Mouse (Mus musculus) kidney, embryonic 14.5 days (tissue): ENCODE data around the gene Gatc. TPM values are rescaled to one million over a fixed set of nuclear protein-coding genes. Genes with fewer than 3 reads are reported as not detected.
A peak's percentile ranks its signal among the peaks of the same experiment; 100 is the strongest.
"Not testable (repeated sequence)": the region's sequence is repeated elsewhere in the genome, so short reads cannot be mapped to it uniquely, and the experiment has no call there.

Experiments
- ATAC-seq: fragments of 200-750 bp; cut with Nextera tagmentation; 2 replicates; pipeline ENCODE4 v1.8.0; 2017; ENCODE audit warnings: moderate number of reproducible peaks, mild to moderate bottlenecking, moderate TSS enrichment, moderate library complexity; ENCODE audit not compliant: low FRiP score, low TSS enrichment
- H3K27ac ChIP-seq: fragments of 300-500 bp; sonication (generic); 2 replicates; pipeline ENCODE4 v1.5.1; 2014; ENCODE audit warnings: low read depth, mild to moderate bottlenecking, low read length, moderate library complexity, mixed read lengths
- H3K27me3 ChIP-seq: fragments of 300-500 bp; sonication (generic); 2 replicates; pipeline ENCODE4 v1.6.1; 2014; ENCODE audit warnings: mild to moderate bottlenecking, low read length; ENCODE audit not compliant: control insufficient read depth, insufficient read depth
- H3K36me3 ChIP-seq: fragments of 300-500 bp; sonication (generic); 2 replicates; pipeline ENCODE4 v1.6.1; 2014; ENCODE audit warnings: low read length, mixed read lengths; ENCODE audit not compliant: control insufficient read depth, insufficient read depth
- H3K4me1 ChIP-seq: fragments of 300-500 bp; sonication (generic); 2 replicates; pipeline ENCODE4 v1.6.1; 2014; ENCODE audit warnings: low read length, mixed read lengths; ENCODE audit not compliant: control insufficient read depth, insufficient read depth
- H3K4me2 ChIP-seq: fragments of 300-500 bp; sonication (generic); replicated peaks from 2 replicates; pipeline ENCODE4 v1.6.1; 2014; ENCODE audit warnings: low read depth, mild to moderate bottlenecking, low read length
- H3K4me3 ChIP-seq: fragments of 300-500 bp; sonication (generic); 2 replicates; pipeline ENCODE4 v1.5.1; 2014; ENCODE audit warnings: mild to moderate bottlenecking, low read length
- H3K9ac ChIP-seq: fragments of 300-500 bp; sonication (generic); 2 replicates; pipeline ENCODE4 v1.6.1; 2014; ENCODE audit warnings: low read depth, mild to moderate bottlenecking, low read length, moderate library complexity
- H3K9me3 ChIP-seq: fragments of 300-500 bp; sonication (generic); 2 replicates; pipeline ENCODE4 v1.6.1; 2016; ENCODE audit warnings: low read length; ENCODE audit not compliant: control insufficient read depth
- WGBS: fragments of 180-500 bp; shearing (Covaris S2); extraction: QIAGEN DNeasy Blood & Tissue Kit; methylation state at CpG from one replicate; pipeline ENCODE4 v1.1.7; 2014; 5-methylcytosine and 5-hydroxymethylcytosine counted together
- polyA plus RNA-seq: library from polyadenylated mRNA; unstranded; fragments of >200 nt; fragmentation: Nextera tagmentation; extraction: Ambion mirVana; gene quantifications from 2 replicates; pipeline ENCODE4 v1.2.1, GENCODE M21; 2014

Gene Gatc
- polyA plus RNA-seq, 1 experiment from 2014 or later = 36.9 TPM

GRCm38 (mm10) chr5:115319004-115319940, 21.7 kb downstream of the Gatc start:
- under 1% methylated on average over 22 of the region's 22 CpGs for WGBS

GRCm38 (mm10) chr5:115317645-115318328, 23.2 kb downstream of the Gatc start:
- no peak overlapping the region; the same call in 1 of the 2 replicates for H3K4me3 ChIP-seq
- peak overlapping the region; percentile 52; the same call in 1 of the 2 replicates for H3K27ac ChIP-seq
- H3K27me3 ChIP-seq = no peaks in the 10 kb centered on the region
- peak overlapping the region; percentile 13 for H3K4me2 ChIP-seq
- ATAC-seq = peak; percentile 21; the same call in 1 of the 2 replicates
- peak overlapping the region; percentile 18 for H3K9ac ChIP-seq
- no peaks in the 10 kb centered on the region for H3K9me3 ChIP-seq
- WGBS = 3% methylated on average over 10 of the region's 10 CpGs
- no peaks in the 10 kb centered on the region for H3K36me3 ChIP-seq
- H3K4me1 ChIP-seq = peaks cover 37% of the 10 kb centered on the region

More at GRCm38 (mm10) chr5:115319004-115319940, 21.7 kb downstream of the Gatc start:
- H3K27ac ChIP-seq = peak overlapping the region; percentile 85
- no peaks in the 10 kb centered on the region for H3K9me3 ChIP-seq
- no peaks in the 10 kb centered on the region for H3K27me3 ChIP-seq
- peak; percentile 86 for ATAC-seq
- peaks cover 28% of the 10 kb centered on the region for H3K4me1 ChIP-seq
- peak overlapping the region; percentile 52; the same call in 1 of the 2 replicates for H3K9ac ChIP-seq
- H3K4me3 ChIP-seq = peak overlapping the region; percentile 40
- no peaks in the 10 kb centered on the region for H3K36me3 ChIP-seq
- H3K4me2 ChIP-seq = peak overlapping the region; percentile 70

GRCm38 (mm10) chr5:115316968-115317644, 23.9 kb downstream of the Gatc start:
- Histone ChIP-seq H3K9me3 (no peaks in the 10 kb centered on the region), H3K27me3 (no peaks in the 10 kb centered on the region), H3K4me3 (no peak overlapping the region), H3K4me1 (peaks cover 37% of the 10 kb centered on the region), H3K4me2 (peak overlapping the region; percentile 13), H3K27ac (peak overlapping the region; percentile 52; the same call in 1 of the 2 replicates), H3K9ac (peak overlapping the region; percentile 18), H3K36me3 (no peaks in the 10 kb centered on the region)
- 10% methylated on average over 14 of the region's 14 CpGs for WGBS
- no peak for ATAC-seq

- Histone ChIP-seq H3K4me3 (no peak overlapping the region), H3K9me3 (no peaks in the 10 kb centered on the region), H3K27me3 (no peaks in the 10 kb centered on the region), H3K27ac (no peak overlapping the region), H3K9ac (no peak overlapping the region), H3K4me1 (peaks cover 31% of the 10 kb centered on the region), H3K4me2 (no peak overlapping the region), H3K36me3 (no peaks in the 10 kb centered on the region)
- ATAC-seq = no peak
- 42% methylated on average over 5 of the region's 5 CpGs for WGBS
These were observed 27.4 kb downstream of the Gatc start for GRCm38 (mm10) chr5:115313668-115313943.

GRCm38 (mm10) chr5:115312816-115313667, 27.9 kb downstream of the Gatc start:
- H3K27me3 ChIP-seq = no peaks in the 10 kb centered on the region
- no peak overlapping the region for H3K27ac ChIP-seq
- H3K9ac ChIP-seq = no peak overlapping the region
- no peak for ATAC-seq
- peaks cover 25% of the 10 kb centered on the region for H3K4me1 ChIP-seq
- 53% methylated on average over 10 of the region's 10 CpGs for WGBS
- no peak overlapping the region for H3K4me3 ChIP-seq
- no peaks in the 10 kb centered on the region for H3K9me3 ChIP-seq
- no peak overlapping the region for H3K4me2 ChIP-seq
- H3K36me3 ChIP-seq = no peaks in the 10 kb centered on the region

GRCm38 (mm10) chr5:115312354-115312753, 28.6 kb downstream of the Gatc start:
- no peak for ATAC-seq
- WGBS = 85% methylated on average over 4 of the region's 4 CpGs
- H3K4me2 ChIP-seq = no peak overlapping the region
- H3K9ac ChIP-seq = no peak overlapping the region
- H3K4me1 ChIP-seq = peaks cover 18% of the 10 kb centered on the region
- H3K27me3 ChIP-seq = no peaks in the 10 kb centered on the region
- no peak overlapping the region for H3K27ac ChIP-seq
- H3K4me3 ChIP-seq = no peak overlapping the region
- no peaks in the 10 kb centered on the region for H3K36me3 ChIP-seq
- H3K9me3 ChIP-seq = no peaks in the 10 kb centered on the region

- H3K36me3 ChIP-seq = peaks cover 23% of the 10 kb centered on the region
- not testable (repeated sequence) for H3K9me3 ChIP-seq, H3K4me2 ChIP-seq, H3K4me3 ChIP-seq, ATAC-seq, H3K27me3 ChIP-seq, H3K27ac ChIP-seq, H3K9ac ChIP-seq
- H3K4me1 ChIP-seq = peaks cover 17% of the 10 kb centered on the region
- 73% methylated on average over 3 of the region's 7 CpGs for WGBS
These were observed 38.8 kb downstream of the Gatc start for GRCm38 (mm10) chr5:115302190-115302589.

- H3K9ac ChIP-seq = peak overlapping the region; percentile 60; the same call in 1 of the 2 replicates
- no peaks in the 10 kb centered on the region for H3K27me3 ChIP-seq
- H3K36me3 ChIP-seq = peaks cover 28% of the 10 kb centered on the region
- peak overlapping the region; percentile 93 for H3K4me3 ChIP-seq
- peaks cover 17% of the 10 kb centered on the region for H3K4me1 ChIP-seq
- WGBS = 19% methylated on average over 13 of the region's 13 CpGs
- peak overlapping the region; percentile 78 for H3K4me2 ChIP-seq
- H3K9me3 ChIP-seq = no peaks in the 10 kb centered on the region
- peak overlapping the region; percentile 78 for H3K27ac ChIP-seq
- ATAC-seq = no peak
These were observed 39.4 kb downstream of the Gatc start for GRCm38 (mm10) chr5:115301615-115302014.
